Mouse (Mus musculus) mouse trophoblast stem cell (cell line): ENCODE data around the gene Xrra1.

Source experiments
- in situ Hi-C, 2 experiments: fragments of 300-500 bp; cut with MseI, MboI; formaldehyde crosslinking; loops; 2 replicates in 1 of 2; 3 replicates in 1 of 2; pipeline ENCODE4 v1.15.1; 2025

The Xrra1 gene

DNA sequence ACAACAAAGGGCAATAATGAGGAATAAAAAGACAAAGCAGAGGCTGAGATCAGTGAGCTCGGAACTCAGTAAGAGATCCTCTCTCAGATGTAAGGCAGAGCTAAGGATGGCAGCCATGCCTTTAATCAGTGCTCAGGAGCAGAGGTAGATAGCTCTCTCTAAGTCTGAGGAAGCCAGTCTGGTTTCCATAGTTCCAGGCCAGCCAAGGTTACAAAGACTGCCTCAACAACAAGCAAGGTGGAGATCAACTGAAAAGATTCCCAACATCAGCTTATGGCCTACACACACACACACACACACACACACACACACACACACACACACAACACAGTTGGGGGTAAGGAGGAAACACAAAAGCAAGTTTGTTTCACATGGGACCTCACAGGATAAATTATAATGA, 7.8 kb upstream of the Xrra1 start:
- in situ Hi-C loops, result no loop called here

DNA sequence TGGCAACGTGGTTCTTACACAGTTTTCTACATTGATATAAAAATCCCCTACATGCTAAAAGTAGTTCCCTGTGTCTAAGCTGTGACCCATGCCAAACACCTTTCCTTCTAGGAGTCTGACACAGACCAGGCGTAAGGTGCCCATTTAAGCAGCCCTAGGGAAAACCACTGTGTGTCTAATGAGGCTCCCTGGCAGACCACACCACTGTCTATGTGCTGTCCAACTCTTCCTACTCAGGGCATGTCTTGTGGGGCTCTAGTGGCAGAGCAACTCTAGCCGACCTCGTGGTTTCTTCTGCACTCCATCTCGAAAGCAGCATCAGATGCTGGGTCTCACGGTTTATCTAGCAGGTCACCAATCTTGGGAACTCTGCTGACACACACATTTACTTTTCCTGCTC, 7.3 kb upstream of the Xrra1 start:
- in situ Hi-C loops, result no loop called here

DNA sequence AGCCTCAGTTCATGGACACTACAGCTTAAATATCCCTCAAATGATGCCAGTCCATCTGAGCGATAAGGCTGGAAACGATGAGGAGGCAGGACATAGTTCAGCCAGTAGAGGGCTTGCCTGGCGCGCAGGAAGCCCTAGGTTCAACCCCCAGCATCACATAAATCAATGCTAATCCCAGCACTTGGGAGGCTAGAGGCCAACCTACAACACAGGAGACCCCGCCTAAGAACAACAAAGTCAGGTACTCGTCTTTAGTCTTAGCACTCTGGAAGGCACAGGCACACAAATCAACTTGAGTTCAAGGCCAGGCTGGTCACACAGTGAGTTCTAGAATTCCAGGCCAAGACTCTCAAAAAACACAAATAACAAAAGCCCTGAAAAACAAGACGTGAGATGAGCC, 5.6 kb upstream of the Xrra1 start:
- in situ Hi-C loops, result no loop called here

DNA sequence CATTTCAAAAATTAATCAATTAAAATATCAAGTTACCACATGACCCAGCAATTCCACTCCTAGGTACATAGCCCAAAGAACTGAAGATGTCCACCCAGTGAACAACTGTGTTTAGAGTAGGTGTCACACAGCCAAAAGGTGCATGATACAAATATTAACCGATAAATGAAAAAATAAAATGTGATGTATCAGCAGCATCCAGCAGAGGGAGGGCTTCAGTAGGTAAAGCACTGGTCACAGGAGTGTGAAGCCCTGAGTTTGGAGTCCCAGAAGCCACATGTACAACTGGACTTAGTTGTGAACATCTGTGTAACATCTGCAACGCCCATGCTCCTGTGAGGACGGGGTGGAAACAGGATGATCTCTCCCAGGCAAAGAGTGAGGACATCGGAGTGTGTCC, 4.6 kb upstream of the Xrra1 start:
- in situ Hi-C loops, result no loop called here

DNA sequence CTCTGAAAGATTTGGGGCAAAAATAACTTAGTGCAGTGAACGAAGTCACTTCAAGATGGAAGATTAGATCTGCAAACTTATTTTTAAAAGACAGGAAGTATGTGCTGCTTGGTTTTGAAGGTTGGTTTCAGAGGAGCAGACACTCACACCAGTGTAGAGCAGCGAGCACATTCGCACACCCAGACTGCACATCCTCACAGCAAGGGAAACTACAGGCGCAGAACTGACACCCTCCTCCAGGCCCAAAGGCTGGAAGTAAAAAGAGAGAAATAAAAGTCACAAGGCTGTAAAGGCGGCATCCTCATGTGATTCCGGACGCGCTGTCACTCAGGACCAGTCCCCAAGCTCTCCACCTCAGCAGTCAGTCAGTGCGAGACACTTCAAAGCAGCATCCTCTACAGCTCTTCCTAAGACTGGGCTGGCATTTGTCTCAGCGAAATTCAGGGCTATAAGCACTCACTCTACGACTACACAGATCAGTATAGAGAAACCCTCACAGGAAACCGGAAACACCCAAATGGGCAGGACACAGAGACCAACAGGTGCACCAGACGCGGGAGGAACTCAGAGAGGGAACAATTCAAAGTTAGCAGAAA, 2.6 kb upstream of the Xrra1 start:
- in situ Hi-C loops, result no loop called here

DNA sequence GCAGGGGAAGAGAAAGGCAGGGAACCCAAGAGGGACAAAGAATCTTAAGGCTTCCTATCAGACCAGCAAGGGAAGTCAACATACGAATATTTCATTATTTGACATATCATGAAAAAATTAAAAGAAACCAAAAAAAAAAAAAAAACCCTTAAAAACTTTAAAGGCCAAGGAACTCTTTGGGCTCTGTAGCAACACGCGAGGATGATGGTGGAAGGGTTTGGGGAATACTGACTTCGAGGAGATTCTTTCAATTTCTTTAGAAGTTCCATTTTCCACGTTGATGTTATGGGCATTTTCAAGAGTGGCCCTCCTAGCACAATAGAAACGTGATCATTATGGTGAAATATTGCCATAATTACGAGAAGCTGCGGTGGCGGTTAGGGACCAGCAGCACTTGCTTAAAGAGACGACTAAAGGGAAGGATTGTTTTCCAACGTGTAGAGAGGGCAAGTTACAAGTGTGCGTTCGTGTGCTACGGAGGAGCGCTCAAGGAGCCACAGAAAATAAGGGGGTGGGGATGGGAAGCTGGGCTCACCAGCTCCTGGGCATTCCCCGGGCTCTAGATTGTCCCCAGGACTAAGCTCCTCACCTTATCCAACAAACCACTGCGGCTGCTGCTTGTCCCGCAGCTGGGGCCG, 622 bp upstream of the Xrra1 start:
- in situ Hi-C loops, result no loop called here

DNA sequence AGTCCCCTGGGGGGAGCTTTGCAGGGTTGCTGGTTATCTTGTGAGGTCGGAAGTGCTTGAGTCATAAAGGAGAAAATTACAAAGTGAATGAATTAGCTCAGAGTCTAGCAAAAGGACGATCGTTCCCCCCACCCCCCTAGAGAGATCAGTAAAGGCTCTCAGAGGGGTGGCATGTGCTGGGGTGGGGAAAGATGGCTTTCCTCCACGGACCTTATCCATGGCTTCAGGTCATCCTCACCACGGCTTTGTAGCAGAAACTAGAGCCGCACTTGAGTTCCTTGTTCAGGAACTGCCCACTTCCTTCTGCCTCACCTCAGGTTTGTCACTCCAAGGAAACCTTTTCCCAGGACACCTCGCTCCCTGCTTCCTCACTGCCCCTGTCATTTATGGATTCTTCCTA, 4.4 kb downstream of the Xrra1 start, which contains the start of gene Spcs2:
TSS of gene Spcs2 (minus strand) at position 101 of the 400 bp plus-strand sequence.
- in situ Hi-C loops, result no loop called here

DNA sequence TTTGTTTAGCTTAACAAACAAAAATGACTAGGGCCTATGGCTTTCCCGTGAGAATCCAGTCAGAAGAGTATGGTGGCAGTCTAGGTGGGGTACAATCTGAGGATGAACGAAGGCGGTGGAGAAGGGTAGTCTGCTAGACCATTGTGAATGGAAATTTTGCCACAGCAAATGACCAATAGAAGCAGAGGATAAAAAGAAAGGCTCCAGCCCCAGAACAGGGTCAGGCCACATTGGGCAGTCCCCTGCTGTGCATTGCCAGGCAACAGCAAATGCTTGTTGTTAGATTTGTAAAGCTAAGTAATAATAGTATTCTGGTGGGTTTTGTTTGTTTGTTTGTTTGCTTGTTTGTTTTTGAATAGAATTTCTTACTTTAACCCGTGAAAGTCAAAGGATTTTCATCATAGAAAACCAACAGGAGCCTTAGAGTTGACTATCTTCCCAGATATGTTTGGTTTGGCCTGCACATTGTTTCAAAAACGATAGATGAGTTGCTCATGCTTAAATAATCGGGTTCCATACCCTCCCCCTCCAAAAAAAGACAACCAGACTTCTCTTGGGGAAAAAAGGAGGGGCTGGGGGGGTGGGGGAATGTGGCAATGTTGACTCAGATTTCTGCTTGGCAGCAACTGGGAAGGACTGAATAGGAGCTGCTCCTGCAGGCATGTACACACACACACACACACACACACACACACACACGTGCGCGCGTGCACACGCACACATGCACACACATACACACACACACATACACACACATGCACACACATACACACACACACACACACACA, 5.5 kb downstream of the Xrra1 start:
- in situ Hi-C loops, result no loop called here

DNA sequence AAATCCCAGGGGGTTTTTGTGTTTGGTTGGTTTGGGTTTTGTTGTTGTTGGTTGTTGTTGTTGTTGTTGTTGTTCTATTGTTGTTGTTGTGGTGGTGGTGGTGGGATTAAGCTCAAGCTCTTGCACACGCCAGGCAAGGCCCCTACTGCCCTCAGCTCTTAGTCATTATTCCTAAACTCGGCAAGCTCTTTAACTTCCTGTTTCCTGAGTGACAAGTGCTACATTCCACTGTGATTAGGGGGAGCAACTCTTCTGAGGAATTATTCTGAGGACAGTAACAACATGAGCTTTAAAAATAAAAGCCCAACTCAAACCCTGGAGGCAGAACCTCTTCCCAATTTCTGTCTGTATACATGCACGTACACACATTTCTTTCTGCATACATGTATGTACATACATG, 6.3 kb downstream of the Xrra1 start:
- in situ Hi-C loops, result no loop called here

DNA sequence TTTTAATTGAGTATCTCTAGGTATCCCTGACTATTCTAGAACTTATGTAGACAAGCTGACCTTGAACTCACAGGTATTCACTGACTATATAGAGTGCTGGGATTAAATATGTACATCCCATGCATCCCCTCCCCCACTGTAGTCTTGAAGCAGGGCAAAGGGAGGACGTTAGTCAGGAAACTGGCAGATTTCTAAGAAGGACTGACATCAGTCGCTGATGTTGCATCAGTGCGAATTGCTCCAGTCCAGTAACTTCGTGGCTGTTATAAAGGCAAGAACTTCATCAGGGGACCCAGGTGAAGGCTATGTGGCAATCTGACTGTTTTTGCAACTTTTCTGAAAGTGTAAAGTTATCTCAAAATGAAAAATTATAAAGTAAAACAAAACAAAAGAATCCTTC, 10.4 kb downstream of the Xrra1 start:
- in situ Hi-C loops, result no loop called here

DNA sequence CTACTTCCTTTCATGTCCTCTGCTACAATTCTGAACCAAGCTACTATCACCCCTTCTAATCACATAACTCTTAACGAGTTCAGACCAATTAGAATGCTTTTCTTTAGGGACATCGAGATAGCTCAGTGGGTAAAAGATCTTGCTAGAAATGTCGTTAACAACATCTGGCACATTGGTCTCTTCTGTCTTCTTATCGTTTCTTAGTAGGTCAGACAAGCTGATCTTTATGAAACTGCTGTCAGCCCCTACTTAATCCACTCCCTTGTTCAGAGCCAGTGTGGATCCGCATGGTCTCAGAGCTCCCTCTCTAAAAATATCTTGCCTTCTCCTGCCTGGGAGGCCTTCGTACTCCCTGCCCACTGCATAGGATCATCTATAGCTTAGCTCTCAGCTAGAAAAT, 15.0 kb downstream of the Xrra1 start:
- in situ Hi-C loops, result no loop called here

DNA sequence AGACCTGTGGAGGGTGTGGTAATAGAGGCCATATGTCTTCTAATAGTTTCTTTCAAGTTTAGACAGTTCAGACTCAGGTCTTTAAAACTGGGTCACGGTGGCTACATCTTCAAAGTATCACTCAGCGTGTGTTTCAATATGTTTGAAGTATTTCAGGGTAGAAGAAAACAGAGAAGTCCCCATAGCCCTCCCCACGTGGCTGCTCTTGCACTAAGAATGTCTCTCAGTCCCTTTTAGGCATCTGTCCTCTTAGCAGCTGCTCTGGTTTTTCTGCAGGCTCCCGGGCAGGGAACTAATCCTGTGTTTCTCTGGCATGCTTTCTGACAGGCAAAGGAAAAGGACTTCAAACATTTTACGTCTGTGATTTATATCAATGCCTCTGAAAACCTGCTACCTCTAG, 17.0 kb downstream of the Xrra1 start:
- in situ Hi-C loops, result loop anchor here in 1 of 2 experiments (5.0 kb wide), 1 partner anchor 64 kb away; no protein-coding TSS in a partner anchor

DNA sequence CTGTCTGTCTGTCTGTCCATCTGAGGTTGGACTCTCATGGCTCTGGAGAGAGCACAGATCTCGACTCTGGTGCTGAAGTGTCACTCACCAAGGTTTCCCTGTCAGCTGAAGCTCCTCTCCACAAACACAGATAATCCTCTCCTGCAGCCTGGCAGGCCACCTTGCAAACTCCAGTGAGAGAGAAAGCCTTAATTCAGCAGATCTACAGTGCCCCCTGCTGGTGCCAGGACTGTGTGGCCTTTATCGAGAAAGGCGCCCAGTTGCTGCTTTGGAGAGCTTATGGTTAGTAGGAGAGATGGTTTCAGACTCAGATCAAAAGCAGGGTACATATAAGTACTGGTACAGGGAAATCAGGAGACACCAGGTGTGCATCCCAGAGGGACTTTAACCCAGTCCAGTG, 17.4 kb downstream of the Xrra1 start:
- in situ Hi-C loops, result loop anchor here in 1 of 2 experiments (5.0 kb wide), 1 partner anchor 64 kb away; no protein-coding TSS in a partner anchor

DNA sequence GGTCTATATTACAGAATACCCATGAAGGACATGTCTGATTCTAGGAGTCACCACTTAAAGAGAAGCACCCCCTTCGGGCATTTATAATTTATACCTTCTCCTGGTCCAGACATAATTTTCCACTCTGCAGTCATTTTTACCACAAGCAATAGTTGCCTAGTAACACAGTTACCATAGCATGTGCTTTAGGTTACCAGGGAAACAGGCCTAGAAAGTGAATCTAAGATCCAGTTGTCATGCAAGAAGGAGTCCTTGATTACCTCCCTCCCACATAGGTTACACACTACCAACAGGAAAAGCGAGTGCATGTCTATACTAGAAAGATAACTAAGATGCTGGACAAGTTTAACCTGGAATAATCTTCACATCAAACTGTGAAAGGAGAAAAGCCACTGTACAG, 19.3 kb downstream of the Xrra1 start:
- in situ Hi-C loops, result loop anchor here in 1 of 2 experiments (5.0 kb wide), 1 partner anchor 66 kb away; no protein-coding TSS in a partner anchor

DNA sequence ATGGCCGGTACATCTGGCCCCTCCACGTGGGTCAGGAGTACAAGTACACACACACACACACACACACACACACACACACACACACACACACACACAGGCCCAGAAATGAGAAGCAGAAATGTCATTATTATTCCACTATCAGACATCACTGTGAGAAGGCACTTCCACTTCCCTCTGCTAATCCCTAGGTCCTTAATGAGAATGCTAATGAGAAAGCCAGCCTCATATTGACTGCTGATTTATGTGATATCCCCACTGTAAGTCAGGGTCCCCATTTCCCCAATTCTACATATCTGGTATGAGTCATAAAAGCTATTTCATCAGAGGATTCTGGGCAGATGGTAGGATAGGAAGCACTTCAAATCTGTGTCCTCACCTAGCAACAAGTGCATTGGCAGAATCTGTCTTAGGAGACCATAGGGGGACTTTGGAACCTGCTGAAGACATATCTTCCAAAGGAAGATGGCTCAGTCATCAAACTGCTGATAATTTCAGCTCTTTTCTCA, 28.4 kb downstream of the Xrra1 start:
- in situ Hi-C loops, result no loop called here

DNA sequence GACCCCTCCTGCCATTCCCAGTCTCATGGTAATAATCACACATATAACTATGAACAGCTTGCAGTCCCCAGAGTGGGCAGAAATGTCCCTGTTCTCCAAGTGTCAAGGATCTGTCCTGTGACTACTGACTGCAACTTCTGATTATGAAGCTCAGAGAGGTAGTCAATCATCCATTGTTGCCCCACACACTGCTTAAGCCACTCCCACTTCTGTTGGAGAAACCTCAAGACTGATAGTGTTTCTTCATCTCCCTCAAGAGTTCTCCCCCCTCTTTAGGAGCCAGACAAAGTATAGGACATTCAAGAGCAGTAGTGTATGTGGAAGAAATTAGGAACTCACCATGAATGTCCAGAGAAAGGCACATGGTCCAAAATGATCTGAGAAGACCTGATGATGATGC, 28.8 kb downstream of the Xrra1 start:
- in situ Hi-C loops, result no loop called here

DNA sequence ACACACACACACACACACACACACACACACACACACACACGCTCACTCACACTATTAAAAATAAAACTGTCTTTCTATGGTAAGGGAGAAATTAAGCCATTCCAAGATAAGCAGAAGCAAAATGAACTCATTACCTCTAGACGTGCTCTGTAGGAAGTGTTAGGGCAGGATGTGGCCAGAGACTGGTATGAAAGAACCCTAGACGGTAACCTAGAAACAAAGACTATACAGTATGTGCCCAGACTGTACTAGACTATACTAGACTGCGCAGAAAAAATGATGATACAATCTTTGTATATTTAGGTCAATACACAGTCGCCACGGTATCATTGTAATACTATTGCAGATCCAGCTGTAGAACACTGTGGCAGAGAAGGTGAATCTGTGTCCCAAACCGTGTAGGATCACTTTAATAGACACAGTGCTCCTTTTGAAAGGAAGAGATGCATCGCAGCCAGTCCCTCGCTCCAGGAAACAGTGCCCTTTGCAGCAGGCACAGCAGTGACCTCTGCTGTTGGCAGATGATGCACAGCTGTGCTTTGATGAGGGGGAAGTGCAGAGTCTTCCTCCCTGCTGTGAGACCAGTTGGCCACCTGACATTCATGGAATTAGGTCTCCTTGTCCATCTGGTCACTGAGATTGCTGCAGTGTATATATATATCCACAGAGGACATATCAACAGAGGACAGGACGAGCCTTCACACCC, 30.4 kb downstream of the Xrra1 start:
- in situ Hi-C loops, result no loop called here

DNA sequence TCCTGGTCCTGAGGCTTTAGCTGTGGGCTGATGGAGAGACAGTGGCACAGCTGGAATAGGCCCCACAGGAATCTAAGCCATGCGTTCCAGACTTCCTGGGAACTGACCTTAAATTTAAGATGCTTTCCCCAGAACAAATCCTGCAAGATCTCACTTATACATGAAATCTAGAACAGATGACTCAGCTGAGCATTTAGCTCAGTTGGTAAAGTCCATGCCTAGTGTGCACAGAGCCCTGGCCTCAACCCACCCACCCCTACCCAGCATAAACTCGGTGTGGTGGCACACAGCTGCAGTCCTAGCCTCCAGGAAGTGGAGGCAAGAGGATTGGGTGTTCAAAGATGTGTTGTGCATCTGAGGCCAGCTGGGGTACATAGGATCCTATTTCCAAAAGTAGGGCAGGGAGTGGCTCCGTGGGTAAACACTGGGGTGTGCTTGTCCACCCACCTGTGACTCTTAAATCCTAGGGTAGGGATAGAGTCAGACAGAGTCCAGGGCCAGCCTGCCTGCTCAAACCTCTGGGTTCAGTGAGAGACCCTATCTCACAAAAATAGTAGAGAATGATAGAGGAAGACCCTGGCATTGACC, 31.3 kb downstream of the Xrra1 start:
- in situ Hi-C loops, result no loop called here

DNA sequence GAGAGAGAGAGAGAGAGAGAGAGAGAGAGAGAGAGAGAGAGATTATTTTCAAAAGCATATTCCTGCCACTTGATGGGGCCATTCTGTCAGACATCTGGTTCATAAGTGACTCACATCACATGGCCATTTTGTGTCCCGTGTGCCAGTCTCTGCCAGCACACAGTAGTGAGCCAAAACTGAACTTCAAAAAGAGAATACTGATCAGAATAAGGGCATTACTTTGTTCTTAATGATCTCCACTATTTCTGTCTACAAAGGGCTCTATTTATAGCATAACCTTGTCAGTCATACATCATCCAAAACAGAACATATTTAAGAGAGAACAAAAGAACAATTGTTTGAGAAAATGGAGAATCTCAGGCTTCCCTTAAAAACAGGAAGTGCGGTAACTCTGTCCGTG, 32.6 kb downstream of the Xrra1 start:
- in situ Hi-C loops, result no loop called here

DNA sequence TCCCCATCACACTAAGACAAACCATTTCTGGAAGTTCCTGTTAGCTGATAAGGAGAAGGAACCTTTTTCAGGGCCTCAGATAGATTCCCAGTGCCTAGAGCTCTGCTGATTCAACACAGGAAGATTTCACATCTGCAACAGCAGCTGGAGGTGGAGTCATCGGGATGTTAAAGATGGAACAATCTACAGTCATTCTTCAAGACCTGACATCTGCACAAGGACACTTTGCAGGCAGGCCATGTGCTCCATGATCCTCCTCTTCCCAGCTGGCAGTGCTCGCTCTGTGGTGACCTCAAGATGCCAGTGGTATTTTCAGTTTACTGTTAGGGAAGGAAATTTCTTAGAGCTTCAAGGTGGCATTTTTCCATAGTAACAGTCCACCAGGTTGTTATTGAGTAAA, 33.4 kb downstream of the Xrra1 start:
- in situ Hi-C loops, result no loop called here

DNA sequence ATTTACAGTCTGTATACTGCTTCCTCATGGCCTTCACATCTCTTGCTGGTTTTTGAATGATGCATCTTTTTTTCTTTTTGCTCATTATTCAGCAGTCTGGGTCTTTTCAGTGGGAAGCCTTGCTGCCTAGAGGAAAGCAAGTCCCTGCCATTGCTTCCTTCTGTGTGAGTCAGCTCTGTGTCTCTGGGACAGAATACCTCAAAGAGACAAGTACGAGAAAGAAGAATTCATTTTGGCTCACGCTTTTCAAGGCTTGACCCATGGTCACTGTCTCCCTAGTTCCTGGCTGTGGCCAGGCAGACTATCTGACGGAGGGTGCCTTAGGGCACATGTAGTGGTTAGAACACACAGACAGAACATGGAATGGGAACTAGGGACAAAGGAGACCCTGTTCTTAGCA, 35.1 kb downstream of the Xrra1 start:
- in situ Hi-C loops, result no loop called here

DNA sequence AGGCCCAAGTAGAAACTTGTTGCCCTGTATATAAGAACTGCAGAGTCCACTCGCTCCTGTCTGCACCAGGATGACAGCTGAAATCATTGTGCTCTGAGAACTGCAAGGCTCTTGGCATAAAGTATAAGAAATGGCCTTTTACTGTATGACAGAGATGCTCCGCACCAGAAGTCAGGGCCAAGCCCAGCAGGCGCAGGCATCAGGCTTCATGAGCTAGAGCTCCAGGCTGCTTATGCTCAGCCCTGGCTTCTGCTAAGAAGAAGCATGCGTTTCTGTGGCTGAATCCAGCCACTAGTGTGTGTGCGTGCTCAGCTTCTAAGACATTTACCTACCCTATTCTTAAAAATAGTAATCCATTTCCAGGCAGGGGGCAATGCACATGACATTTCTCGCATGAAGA, 35.6 kb downstream of the Xrra1 start:
- in situ Hi-C loops, result no loop called here
